Mouse (Mus musculus) CD8-positive naive resting alpha-beta T cell, adult 57 days (primary cell): ENCODE data around the gene Klk11. TPM values are rescaled to one million over a fixed set of nuclear protein-coding genes. Genes with fewer than 3 reads are reported as not detected.

Source experiments
- total RNA-seq: library from RNA; stranded (reverse); gene quantifications from one replicate; pipeline ENCODE4 v1.2.4, GENCODE M21; 2023

Klk11 gene
- total RNA-seq: not detected

DNA sequence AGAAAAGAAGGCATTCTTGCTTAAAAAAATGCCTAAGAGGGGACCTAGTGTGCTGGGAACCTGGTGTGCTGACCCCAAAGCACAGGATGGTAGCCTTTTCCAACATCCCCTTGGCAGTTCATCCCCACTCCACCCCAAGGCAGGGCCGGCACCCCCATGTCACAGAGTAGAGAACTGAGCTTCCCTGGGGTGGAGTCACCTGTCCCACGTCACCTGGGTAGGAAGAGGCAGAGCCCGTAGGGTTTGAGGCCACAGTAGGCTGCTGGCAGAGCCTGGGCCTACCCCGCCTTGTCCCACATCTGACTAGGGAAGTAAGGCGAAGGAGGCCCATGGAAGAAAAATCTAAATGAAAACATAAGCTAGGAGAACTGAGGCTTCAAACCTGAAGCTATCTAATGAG is at the start of gene Klk11:
TSS of gene Klk11 (plus strand) at position 241 of the 400 bp plus-strand sequence.

DNA sequence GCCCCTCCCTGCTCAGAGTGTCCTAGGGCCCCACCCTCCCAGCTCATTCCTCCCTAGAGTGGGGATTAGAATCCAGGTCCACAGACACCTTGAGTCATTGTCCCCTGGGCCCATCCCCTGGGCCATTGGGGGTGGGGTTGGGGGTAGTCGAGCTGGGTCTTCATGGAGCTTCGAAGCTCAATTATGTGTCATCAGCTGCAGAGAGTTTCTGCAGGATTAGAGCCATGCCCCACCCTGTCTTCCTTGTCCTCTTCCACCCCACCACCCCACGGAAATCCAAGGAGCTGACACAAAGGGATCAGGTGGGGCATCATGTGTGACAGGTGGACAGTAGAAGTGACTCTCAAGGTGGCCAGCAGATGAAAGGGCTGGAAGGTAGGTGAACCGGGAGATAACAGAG is 5.8 kb upstream of the Klk11 start, which contains the start of gene Klk12:
TSS of gene Klk12 (plus strand) at position 301 of the 400 bp plus-strand sequence.

DNA sequence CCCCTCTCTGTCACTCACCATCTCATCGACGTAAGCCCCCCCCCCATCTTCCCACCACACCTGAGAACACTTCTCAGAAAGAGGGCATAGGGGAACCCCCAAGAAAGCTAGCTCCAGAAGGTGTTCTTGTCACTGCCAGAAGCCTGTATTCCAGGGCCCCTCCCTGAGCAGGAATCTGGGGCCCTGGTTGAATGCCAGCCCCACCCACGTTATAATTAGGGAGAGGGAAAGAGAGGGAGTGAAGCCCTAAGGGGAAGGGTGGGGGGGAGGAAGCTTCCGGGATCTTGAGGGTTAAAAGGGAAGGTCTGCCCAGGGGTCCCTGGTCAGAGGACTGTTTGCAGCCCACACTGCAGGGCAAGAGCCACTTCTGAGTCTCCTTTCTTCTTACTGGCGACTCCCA is 6.3 kb downstream of the Klk11 start, which contains the start of gene Klk10:
TSS of gene Klk10 (plus strand) at position 290 of the 400 bp plus-strand sequence.

DNA sequence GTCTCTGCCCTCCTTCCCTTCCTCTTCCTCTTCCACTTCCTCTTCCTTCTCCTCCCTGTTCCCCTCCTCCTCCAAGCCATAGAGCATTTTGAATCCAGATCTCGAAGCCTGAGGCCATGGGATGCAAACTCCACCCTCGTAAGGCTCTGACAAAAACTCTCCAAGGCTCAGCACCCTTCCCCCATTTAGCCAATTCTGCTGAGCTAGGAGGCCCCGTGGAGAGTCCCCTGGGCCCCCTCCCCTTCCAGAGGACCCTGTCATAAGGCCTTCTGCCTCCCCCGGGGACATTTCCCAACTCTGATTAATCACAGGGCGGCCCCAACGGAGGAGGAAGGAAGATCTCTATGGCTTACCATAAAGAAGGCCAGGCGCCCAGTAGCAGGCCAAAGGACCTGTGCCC is 17.2 kb downstream of the Klk11 start, which contains the start of gene Klk9:
TSS of gene Klk9 (plus strand) at position 301 of the 400 bp plus-strand sequence.

DNA sequence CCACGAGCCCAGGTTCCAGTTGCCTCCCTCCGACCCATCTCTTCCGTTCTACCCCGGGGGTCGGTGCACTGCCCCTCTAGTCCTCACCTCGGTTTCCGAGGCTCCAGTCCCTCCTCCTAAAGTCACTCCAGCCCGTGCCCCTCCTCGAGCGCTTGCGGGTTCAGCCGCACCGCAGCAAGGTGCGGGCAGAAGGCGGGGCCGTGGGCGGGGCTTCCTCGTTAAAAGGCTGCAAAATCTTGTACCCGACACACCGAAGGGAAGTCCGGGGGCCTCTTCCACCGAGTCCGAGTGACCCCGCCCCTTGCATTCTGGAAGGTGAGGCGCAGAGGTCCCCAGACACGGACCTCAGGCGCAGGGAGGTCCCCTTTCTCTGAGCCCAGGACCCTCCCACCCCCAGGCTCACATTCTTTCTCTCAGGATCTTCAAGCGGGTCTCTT is 22.9 kb downstream of the Klk11 start, which contains the start of gene Klk8:
TSS of gene Klk8 (plus strand) at position 245 of the 437 bp plus-strand sequence.

DNA sequence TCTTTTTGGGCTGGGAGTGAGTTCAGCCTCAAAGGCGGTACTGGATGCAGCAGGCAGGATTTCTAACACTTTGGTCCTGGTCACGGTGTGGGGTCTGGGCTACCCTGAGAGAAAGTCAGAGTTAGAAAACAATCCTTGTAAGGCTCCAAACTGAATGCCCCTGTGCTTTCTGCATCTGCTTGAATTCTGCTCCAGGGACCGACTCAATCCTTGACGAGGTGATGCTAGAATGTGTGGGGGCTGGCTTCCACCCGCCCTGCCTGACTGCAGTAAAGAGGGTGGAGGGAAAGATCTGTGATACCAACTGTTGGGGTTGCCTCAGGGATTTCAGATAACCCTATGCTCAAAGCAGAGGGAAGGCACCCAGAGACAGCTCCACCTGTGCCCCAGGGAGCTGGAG is 36.6 kb downstream of the Klk11 start, which contains the start of gene Klk7:
TSS of gene Klk7 (plus strand) at position 301 of the 400 bp plus-strand sequence.

DNA sequence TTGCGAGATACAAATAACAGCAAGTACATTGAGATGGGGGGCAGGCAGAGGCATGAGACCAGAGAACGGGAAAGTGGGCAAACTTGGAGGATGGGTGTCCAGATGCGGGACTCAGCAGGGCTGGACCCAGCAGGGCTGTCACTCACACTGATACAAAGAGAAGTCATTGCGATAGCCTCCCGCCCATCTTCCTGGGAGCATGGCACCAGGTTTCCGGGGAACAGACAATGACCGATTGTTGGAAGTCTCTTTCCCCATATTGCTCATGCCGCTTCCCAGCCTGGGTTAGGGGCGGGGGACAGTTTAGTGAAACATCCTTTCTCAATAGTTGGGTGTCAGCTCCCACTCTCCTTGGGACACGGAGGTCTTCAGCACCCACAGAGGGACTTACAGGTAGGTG is 49.8 kb downstream of the Klk11 start, which contains the start of gene Klk6:
TSS of gene Klk6 (plus strand) at position 301 of the 400 bp plus-strand sequence.

Other genes with a start within 250 kb of the Klk11 start
- gene Cd33, start 230.2 kb upstream of the Klk11 start, total RNA-seq: 1.0 TPM
- gene Zfp658, start 212.3 kb upstream of the Klk11 start, total RNA-seq: 9.1 TPM
- 19.5 TPM for gene Zfp719, start 195.0 kb upstream of the Klk11 start, total RNA-seq
- gene Zfp819, start 167.4 kb upstream of the Klk11 start, total RNA-seq: not detected
- not detected for gene Ceacam18, start 139.9 kb upstream of the Klk11 start, total RNA-seq
- 1.5 TPM for gene Siglece, start 114.4 kb upstream of the Klk11 start, total RNA-seq
- gene Ctu1, start 102.6 kb upstream of the Klk11 start, total RNA-seq: 8.5 TPM
- not detected for gene Klk14, start 84.2 kb upstream of the Klk11 start, total RNA-seq
- not detected for gene Klk13, start 62.0 kb upstream of the Klk11 start, total RNA-seq
- gene Klk12, start 5.7 kb upstream of the Klk11 start, total RNA-seq: not detected
- not detected for gene Klk10, start 6.4 kb downstream of the Klk11 start, total RNA-seq
- gene Klk9, start 17.3 kb downstream of the Klk11 start, total RNA-seq: not detected
- gene Klk8, start 23.0 kb downstream of the Klk11 start, total RNA-seq: 230 TPM
- gene Klk7, start 36.7 kb downstream of the Klk11 start, total RNA-seq: 1.2 TPM
- not detected for gene Klk6, start 49.9 kb downstream of the Klk11 start, total RNA-seq
- gene Klk5, start 67.4 kb downstream of the Klk11 start, total RNA-seq: not detected
- not detected for gene Klk4, start 106.6 kb downstream of the Klk11 start, total RNA-seq
- not detected for gene Klk15, start 159.1 kb downstream of the Klk11 start, total RNA-seq
- not detected for gene Klk1b8, start 176.1 kb downstream of the Klk11 start, total RNA-seq
- gene Klk1b1, start 192.1 kb downstream of the Klk11 start, total RNA-seq: not detected
- gene Klk1b9, start 201.5 kb downstream of the Klk11 start, total RNA-seq: not detected
- gene Klk1b11, start 221.3 kb downstream of the Klk11 start, total RNA-seq: not detected
- not detected for gene Klk1b26, start 237.6 kb downstream of the Klk11 start, total RNA-seq